Mouse (Mus musculus): ENCODE measurements around the gene Ppil2. TPM values are rescaled to one million over a fixed set of nuclear protein-coding genes. Genes with fewer than 3 reads are reported as not detected.

The Ppil2 gene
- polyA plus RNA-seq, 1 experiment from 2014 or later: 136 TPM

DNA sequence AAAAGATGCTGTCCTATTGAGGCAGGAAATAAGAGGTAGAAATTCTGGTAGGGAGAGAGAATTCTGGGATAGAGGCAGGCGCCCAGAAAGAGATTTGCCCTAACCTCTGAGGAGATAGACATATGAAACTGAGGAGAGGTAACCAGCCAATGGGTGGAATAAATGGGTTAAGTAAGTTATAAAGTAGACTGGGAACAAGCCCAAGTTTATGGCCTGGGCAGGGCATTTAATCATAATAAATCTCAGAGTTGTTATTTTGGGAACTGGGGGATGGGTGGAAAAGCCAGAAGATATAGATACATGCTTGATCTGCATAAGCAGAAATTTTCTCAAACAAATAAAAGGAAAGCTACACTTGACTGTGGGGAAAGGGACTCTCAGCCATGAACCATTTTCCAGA lies 48.7 kb downstream of the Ppil2 start:
- H3K36me3 ChIP-seq (ENCODE audit: insufficient read depth): no peaks in the 10 kb centered on the region
- no peak overlapping the region for H3K4me2 ChIP-seq
- DNase-seq: no peak
- no peaks in the 10 kb centered on the region for H3K9me3 ChIP-seq (ENCODE audit: low read depth, low read length)
- no peak for ATAC-seq (ENCODE audit: insufficient read depth)
- H3K4me1 ChIP-seq (ENCODE audit: insufficient read depth): 0 out of 2 replicates have a peak, but pooled peaks cover 4% of the 10 kb centered on the region
- no peak overlapping the region for H3K9ac ChIP-seq
- no peaks in the 10 kb centered on the region for H3K27me3 ChIP-seq (ENCODE audit: insufficient read depth, low read length)
- TF ChIP-seq CTCF (IDR thresholded peaks at IDR 0.05; ENCODE audit: low read depth): no peak
- H3K27ac ChIP-seq (ENCODE audit: low read depth): no peak overlapping the region
- WGBS: 56% methylated on average over 1 of the region's 1 CpGs
- H3K4me3 ChIP-seq (ENCODE audit: low read depth, low read length): no peak overlapping the region

- DNase-seq (no peak), ATAC-seq (ENCODE audit: insufficient read depth) (no peak)
- 75% methylated on average over 3 of the region's 3 CpGs for WGBS
- Histone ChIP-seq H3K9ac (no peak overlapping the region), H3K9me3 (ENCODE audit: low read depth, low read length) (no peaks in the 10 kb centered on the region), H3K4me3 (ENCODE audit: low read depth, low read length) (no peak overlapping the region), H3K4me2 (no peak overlapping the region), H3K27me3 (ENCODE audit: insufficient read depth, low read length) (no peaks in the 10 kb centered on the region), H3K36me3 (ENCODE audit: insufficient read depth) (no peaks in the 10 kb centered on the region), H3K27ac (ENCODE audit: low read depth) (no peak overlapping the region), H3K4me1 (ENCODE audit: insufficient read depth) (no peaks in the 10 kb centered on the region)
- no peak for TF ChIP-seq CTCF (IDR thresholded peaks at IDR 0.05; ENCODE audit: low read depth)
Observed at GRCm38 (mm10) chr16:17055584-17055983, 55.5 kb downstream of the Ppil2 start.

- WGBS: 65% methylated on average over 3 of the region's 3 CpGs
- ATAC-seq (ENCODE audit: insufficient read depth) (no peak), DNase-seq (no peak)
- Histone ChIP-seq H3K4me3 (ENCODE audit: low read depth, low read length) (no peak overlapping the region), H3K9ac (no peak overlapping the region), H3K4me2 (no peak overlapping the region), H3K36me3 (ENCODE audit: insufficient read depth) (peaks cover 6% of the 10 kb centered on the region), H3K4me1 (ENCODE audit: insufficient read depth) (no peaks in the 10 kb centered on the region), H3K9me3 (ENCODE audit: low read depth, low read length) (no peaks in the 10 kb centered on the region), H3K27ac (ENCODE audit: low read depth) (no peak overlapping the region), H3K27me3 (ENCODE audit: insufficient read depth, low read length) (no peaks in the 10 kb centered on the region)
- TF ChIP-seq CTCF (IDR thresholded peaks at IDR 0.05; ENCODE audit: low read depth): no peak
Observed at GRCm38 (mm10) chr16:17053903-17054302, 57.2 kb downstream of the Ppil2 start.

GRCm38 (mm10) chr16:17052087-17052486 lies 59.0 kb downstream of the Ppil2 start:
- 74% methylated on average over 7 of the region's 7 CpGs for WGBS
- no peak for TF ChIP-seq CTCF (IDR thresholded peaks at IDR 0.05; ENCODE audit: low read depth)
- no peaks in the 10 kb centered on the region for H3K9me3 ChIP-seq (ENCODE audit: low read depth, low read length)
- H3K36me3 ChIP-seq (ENCODE audit: insufficient read depth): peaks cover 23% of the 10 kb centered on the region
- H3K4me3 ChIP-seq (ENCODE audit: low read depth, low read length): no peak overlapping the region
- H3K9ac ChIP-seq: no peak overlapping the region
- H3K4me1 ChIP-seq (ENCODE audit: insufficient read depth): no peaks in the 10 kb centered on the region
- ATAC-seq (ENCODE audit: insufficient read depth): no peak
- no peak overlapping the region for H3K27ac ChIP-seq (ENCODE audit: low read depth)
- no peaks in the 10 kb centered on the region for H3K27me3 ChIP-seq (ENCODE audit: insufficient read depth, low read length)
- no peak overlapping the region for H3K4me2 ChIP-seq
- no peak for DNase-seq

DNA sequence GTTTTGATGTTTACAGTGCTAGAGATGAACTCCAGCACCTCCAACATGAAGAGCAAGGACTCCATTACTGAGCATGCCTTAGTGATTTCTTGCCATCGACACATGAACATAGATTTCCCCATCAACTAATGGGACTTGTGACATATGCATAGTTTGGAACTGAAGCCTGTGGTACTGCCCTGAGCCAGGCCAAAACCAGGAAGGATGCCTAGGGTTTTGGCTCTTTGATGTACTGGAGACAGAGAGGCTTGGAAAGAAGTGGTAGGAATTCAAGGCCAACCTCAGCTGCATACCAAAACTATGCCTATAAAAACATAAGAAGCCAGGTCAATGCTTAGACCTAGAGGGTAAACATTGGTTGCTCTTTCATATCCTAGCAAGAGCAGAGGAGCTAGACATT lies 61.2 kb downstream of the Ppil2 start:
- Histone ChIP-seq H3K36me3 (ENCODE audit: insufficient read depth) (peaks cover 30% of the 10 kb centered on the region), H3K4me1 (ENCODE audit: insufficient read depth) (no peaks in the 10 kb centered on the region), H3K9ac (no peak overlapping the region), H3K27ac (ENCODE audit: low read depth) (no peak overlapping the region), H3K9me3 (ENCODE audit: low read depth, low read length) (no peaks in the 10 kb centered on the region), H3K4me2 (no peak overlapping the region), H3K4me3 (ENCODE audit: low read depth, low read length) (no peak overlapping the region), H3K27me3 (ENCODE audit: insufficient read depth, low read length) (no peaks in the 10 kb centered on the region)
- no peak for ATAC-seq (ENCODE audit: insufficient read depth)
- no peak for DNase-seq
- TF ChIP-seq CTCF (IDR thresholded peaks at IDR 0.05; ENCODE audit: low read depth): no peak
- 88% methylated on average over 1 of the region's 1 CpGs for WGBS

- H3K4me1 ChIP-seq (ENCODE audit: insufficient read depth): no peaks in the 10 kb centered on the region
- DNase-seq (no peak), ATAC-seq (ENCODE audit: insufficient read depth) (no peak)
- peaks cover 74% of the 10 kb centered on the region for H3K36me3 ChIP-seq (ENCODE audit: insufficient read depth)
- no peaks in the 10 kb centered on the region for H3K9me3 ChIP-seq (ENCODE audit: low read depth, low read length)
- no peaks in the 10 kb centered on the region for H3K27me3 ChIP-seq (ENCODE audit: insufficient read depth, low read length)
- no peak overlapping the region for H3K27ac ChIP-seq (ENCODE audit: low read depth)
- H3K9ac ChIP-seq: no peak overlapping the region
- no peak overlapping the region for H3K4me3 ChIP-seq (ENCODE audit: low read depth, low read length)
- no peak for TF ChIP-seq CTCF (IDR thresholded peaks at IDR 0.05; ENCODE audit: low read depth)
- 75% methylated on average over 3 of the region's 3 CpGs for WGBS
- H3K4me2 ChIP-seq: no peak overlapping the region
Observed at GRCm38 (mm10) chr16:17045287-17045686, 65.8 kb downstream of the Ppil2 start.

DNA sequence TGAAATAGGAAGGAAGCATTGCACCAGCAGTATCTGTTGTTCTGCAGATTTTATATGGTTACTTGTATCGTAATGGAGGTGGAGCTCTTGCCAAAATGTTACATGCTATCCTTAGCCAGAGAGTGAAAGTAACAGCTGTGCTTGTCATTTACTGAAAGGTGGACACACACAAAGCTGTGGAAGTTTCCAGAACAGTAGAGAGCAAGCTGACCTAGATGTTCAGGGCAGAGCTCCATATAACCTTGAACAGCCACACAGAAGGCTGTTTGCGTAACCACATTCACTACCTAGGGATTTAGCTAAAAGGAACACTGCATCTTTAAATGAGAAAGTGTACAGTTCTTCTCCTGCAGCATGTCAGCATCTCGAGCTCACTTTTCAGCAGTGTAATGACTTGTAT lies 66.7 kb downstream of the Ppil2 start:
- no peak for TF ChIP-seq CTCF (IDR thresholded peaks at IDR 0.05; ENCODE audit: low read depth)
- WGBS: 86% methylated on average over 3 of the region's 3 CpGs
- no peak overlapping the region for H3K27ac ChIP-seq (ENCODE audit: low read depth)
- H3K36me3 ChIP-seq (ENCODE audit: insufficient read depth): peaks cover 78% of the 10 kb centered on the region
- no peak for ATAC-seq (ENCODE audit: insufficient read depth)
- no peaks in the 10 kb centered on the region for H3K27me3 ChIP-seq (ENCODE audit: insufficient read depth, low read length)
- H3K4me2 ChIP-seq: no peak overlapping the region
- H3K4me1 ChIP-seq (ENCODE audit: insufficient read depth): no peaks in the 10 kb centered on the region
- no peak for DNase-seq
- H3K9ac ChIP-seq: no peak overlapping the region
- no peaks in the 10 kb centered on the region for H3K9me3 ChIP-seq (ENCODE audit: low read depth, low read length)
- H3K4me3 ChIP-seq (ENCODE audit: low read depth, low read length): no peak overlapping the region

DNA sequence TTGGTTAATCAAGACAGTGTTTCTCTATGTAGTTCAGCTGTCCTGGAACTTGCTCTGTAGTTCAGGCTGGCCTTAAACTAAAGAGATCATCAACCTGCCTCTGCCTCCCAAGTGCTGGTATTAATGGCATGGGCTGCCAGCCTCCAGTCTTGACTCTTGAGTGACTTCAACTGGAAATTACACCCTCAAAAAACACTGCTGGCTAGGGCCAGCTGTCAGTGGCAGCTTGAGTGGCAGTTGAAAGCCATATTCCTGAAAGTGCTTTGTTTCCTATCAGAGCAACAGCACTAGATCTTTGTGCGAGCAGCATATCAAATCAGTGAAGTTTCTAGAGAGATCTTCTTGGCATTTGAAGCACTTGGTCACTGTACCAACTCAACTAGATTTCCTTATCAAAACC lies 69.6 kb downstream of the Ppil2 start:
- no peak for ATAC-seq (ENCODE audit: insufficient read depth)
- Histone ChIP-seq H3K4me2 (no peak overlapping the region), H3K9me3 (ENCODE audit: low read depth, low read length) (no peaks in the 10 kb centered on the region), H3K27me3 (ENCODE audit: insufficient read depth, low read length) (no peaks in the 10 kb centered on the region), H3K27ac (ENCODE audit: low read depth) (no peak overlapping the region), H3K4me3 (ENCODE audit: low read depth, low read length) (no peak overlapping the region), H3K9ac (no peak overlapping the region), H3K36me3 (ENCODE audit: insufficient read depth) (peaks cover 81% of the 10 kb centered on the region), H3K4me1 (ENCODE audit: insufficient read depth) (no peaks in the 10 kb centered on the region)
- 95% methylated on average over 1 of the region's 1 CpGs for WGBS
- TF ChIP-seq CTCF (IDR thresholded peaks at IDR 0.05; ENCODE audit: low read depth): no peak
- DNase-seq: no peak

Measured in lung, embryonic 14.5 days (tissue).